Mouse (Mus musculus): ENCODE data around the gene Cdh24. TPM values are rescaled to one million over a fixed set of nuclear protein-coding genes. Genes with fewer than 3 reads are reported as not detected.

Cdh24 gene
- 0.83 TPM for polyA plus RNA-seq (2015; fragmentation: Illumina TruSeq; extraction: RNeasy Lipid Tissue Mini Kit (QIAGEN cat#74804); ENCODE audit: insufficient read depth, low read depth, low replicate concordance)

DNA sequence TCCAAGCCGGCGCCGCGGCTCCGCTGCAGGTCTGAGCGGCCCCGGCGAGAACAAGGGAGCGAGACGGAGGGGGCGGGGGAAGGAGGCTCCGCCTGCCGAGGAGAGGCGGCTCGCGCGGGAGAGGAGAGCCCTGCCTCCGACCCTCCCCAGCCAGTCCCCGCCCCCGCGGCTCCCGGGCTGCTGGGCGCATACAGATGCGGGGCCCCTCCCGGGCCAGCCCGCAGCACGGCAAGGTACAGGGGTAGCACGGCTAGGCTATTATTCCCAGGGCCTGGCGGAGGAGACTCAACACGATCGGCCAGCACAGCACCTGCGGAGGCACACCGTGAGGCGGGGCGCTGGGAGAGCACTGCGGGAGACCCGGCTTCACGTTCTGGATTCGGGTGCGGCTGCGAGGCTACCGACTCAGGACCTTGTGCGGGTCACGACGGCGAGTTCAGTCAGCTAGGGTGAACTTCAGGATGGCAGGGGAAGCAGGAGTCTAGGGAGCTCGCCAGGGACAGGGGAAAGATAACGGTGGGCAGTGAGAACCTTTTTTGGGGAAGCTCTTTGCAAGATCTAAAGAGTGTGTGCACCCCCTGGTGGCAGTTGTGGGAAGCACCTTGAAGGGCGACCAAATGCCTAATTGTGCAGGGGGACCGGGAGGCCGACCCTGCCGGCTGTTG, at the start of gene Cdh24:
Cdh24 (minus strand) TSS at position 60 of the 665 bp plus-strand sequence.

DNA sequence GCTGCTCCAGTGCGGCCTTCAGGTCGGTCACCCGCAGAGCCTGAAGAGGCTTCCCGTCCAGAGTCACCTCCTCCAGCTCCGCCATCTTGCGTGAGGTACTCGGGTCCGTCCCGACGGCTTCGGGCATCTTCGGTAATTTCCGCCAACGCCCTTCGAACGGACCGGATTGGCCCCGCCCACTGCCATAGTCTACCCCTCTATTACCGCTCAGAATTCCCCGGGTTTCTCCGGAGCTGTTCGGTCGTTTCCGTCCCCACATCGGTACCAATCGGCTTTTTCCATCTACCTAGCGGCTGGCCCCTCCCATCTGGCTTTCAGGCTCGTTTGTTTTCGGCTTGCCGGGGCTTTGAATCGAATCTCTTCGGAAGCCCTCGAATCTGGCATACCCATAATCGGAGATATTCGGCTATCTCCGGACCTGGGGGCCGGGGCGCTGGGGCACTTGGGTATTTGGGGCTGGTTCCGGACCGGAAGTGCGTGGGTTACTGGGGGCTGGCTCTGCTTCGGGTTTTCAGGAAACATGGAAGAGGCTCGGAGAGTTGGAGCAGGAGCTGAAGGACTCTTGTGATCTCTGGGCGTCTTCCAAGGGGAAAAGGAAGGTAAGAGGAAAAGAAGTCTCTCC, 45.5 kb upstream of the Cdh24 start, which contains the start of gene Acin1:
Acin1 (minus strand) TSS at position 410 of the 622 bp plus-strand sequence.

DNA sequence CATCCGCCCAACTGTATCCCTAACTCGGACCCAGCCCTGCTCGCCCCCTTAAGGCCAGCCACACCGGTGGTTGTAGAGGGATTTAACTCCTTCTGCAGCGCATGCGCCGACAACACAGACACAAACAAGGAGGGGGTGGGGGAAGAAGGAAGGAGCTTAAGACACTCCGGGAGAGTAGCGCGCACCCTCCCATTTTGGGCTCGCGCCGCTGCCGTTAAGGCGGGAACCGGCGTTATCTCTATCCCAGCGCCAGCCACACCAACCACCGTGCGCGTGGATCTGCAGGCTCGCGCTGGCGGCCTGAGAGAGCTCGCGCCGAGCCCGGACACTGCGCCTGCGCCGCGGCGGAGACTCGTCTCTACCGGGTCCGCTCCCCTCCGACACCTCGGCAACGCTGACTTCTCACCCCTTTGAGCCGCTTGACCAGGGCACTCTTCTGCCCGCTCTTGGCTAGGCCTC, 44.9 kb upstream of the Cdh24 start, which contains the start of gene 1700123O20Rik:
1700123O20Rik (plus strand) TSS at position 154 of the 459 bp plus-strand sequence.

DNA sequence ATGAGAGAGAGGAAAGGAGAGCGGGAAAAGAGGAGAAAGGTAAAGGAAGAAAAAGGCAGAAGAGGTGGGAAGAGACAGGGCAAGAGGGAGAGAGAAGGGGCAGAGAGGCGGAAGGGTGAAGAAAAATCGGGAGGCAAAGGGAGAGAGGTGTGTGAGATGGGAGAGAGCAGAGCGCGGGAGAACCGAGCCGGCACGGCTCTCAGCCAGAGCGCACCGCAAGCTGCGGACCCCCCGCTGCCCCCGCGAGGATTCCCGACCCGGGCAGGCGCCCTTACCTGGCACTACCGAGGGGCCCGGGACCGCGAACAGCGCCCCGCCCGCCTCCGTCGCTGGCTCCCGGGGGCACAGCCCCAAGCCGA, 239 bp downstream of the Cdh24 start, which contains the start of gene Gm17606:
Gm17606 (plus strand) TSS at position 7 of the 359 bp plus-strand sequence.

DNA sequence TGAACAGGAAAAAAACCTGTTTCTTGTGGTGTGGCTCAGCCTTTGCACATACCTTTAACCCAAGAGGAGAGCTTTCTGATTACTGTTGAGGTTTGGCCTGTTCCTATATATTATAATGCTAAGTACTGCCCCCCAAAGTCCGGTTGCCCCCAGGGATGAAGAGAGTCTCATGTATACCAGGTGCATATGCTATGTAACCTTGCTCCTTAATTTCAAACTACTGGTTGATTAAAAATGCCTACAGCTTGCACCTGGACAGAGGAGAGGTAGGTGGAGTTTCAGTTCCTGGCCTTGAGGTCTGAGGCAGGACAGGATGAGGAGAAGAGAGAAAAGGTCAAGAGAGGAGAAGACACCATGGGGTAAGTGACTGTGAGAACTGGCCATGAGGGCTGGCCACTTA, 20.0 kb downstream of the Cdh24 start, which contains the start of gene Psmb11:
Psmb11 (plus strand) TSS at position 301 of the 400 bp plus-strand sequence.

DNA sequence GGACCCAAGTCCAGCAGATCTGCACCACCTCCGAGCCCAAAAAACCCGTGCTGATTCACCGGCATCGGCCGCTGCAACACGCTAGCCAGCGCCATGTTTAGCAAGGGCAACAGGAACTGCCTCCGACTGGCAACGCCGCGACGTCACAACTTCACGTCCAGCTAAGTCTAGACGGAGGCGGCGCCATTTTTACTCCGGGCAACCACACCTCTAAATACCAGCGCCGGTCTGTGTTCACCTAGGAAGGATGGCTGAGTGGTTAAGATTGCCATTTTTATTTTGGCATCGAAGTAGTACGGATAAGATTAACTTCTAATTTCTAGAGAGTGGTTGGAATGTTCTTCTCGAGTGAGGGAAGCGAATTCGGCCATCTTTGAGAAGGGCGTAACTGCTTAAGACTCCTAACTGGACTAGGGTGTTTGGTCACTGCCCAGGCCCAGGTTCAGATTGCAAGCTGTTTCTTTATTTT, 23.2 kb downstream of the Cdh24 start, which contains the start of gene Psmb5:
Psmb5 (minus strand) TSS at position 126 of the 469 bp plus-strand sequence.

DNA sequence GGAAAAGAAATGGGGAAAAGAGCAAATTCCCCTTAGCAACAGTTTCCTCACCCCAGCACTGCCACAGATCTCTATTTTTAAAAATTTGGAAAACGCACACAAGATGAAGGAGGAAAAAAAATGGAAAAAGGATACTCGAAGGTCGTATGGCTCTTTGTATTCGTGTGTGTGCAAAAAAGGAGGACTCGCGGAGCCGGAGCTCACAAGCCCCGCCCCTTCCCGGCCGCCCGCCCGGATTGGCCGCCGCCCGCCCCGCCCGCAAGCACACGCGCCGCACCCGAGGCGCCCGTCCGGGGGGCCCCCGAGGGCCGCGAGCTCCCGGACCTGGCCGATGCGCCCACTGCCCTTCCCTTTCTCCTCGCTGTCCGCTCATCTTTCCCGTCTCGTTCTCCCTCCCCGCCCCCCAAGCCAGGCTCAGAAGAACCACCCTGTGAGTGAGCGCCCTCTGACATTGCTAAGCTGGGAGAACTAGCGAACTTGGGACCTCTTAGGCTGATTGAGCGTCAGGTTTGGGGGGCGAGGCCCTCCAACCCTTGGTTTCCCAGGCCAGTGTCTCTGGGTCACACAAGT, 35.3 kb downstream of the Cdh24 start, which contains the start of gene 4931414P19Rik:
4931414P19Rik (minus strand) TSS at position 242 of the 570 bp plus-strand sequence.

Other genes starting within 250 kb of the Cdh24 start
- gene Slc7a7, start 223.6 kb downstream of the Cdh24 start, polyA plus RNA-seq (2015; fragmentation: Illumina TruSeq; extraction: RNeasy Lipid Tissue Mini Kit (QIAGEN cat#74804); ENCODE audit: insufficient read depth, low read depth, low replicate concordance) = 1.5 TPM
- 57.1 TPM for gene Mrpl52, start 214.5 kb downstream of the Cdh24 start, polyA plus RNA-seq (2015; fragmentation: Illumina TruSeq; extraction: RNeasy Lipid Tissue Mini Kit (QIAGEN cat#74804); ENCODE audit: insufficient read depth, low read depth, low replicate concordance)
- 16.8 TPM for gene Mmp14, start 209.8 kb downstream of the Cdh24 start, polyA plus RNA-seq (2015; fragmentation: Illumina TruSeq; extraction: RNeasy Lipid Tissue Mini Kit (QIAGEN cat#74804); ENCODE audit: insufficient read depth, low read depth, low replicate concordance)
- 15.9 TPM for gene Lrp10, start 177.2 kb downstream of the Cdh24 start, polyA plus RNA-seq (2015; fragmentation: Illumina TruSeq; extraction: RNeasy Lipid Tissue Mini Kit (QIAGEN cat#74804); ENCODE audit: insufficient read depth, low read depth, low replicate concordance)
- not detected for gene Rem2, start 165.3 kb downstream of the Cdh24 start, polyA plus RNA-seq (2015; fragmentation: Illumina TruSeq; extraction: RNeasy Lipid Tissue Mini Kit (QIAGEN cat#74804); ENCODE audit: insufficient read depth, low read depth, low replicate concordance)
- 3.7 TPM for gene Prmt5, start 123.8 kb downstream of the Cdh24 start, polyA plus RNA-seq (2015; fragmentation: Illumina TruSeq; extraction: RNeasy Lipid Tissue Mini Kit (QIAGEN cat#74804); ENCODE audit: insufficient read depth, low read depth, low replicate concordance)
- gene Haus4, start 86.7 kb downstream of the Cdh24 start, polyA plus RNA-seq (2015; fragmentation: Illumina TruSeq; extraction: RNeasy Lipid Tissue Mini Kit (QIAGEN cat#74804); ENCODE audit: insufficient read depth, low read depth, low replicate concordance) = 3.0 TPM
- gene Ajuba, start 63.8 kb downstream of the Cdh24 start, polyA plus RNA-seq (2015; fragmentation: Illumina TruSeq; extraction: RNeasy Lipid Tissue Mini Kit (QIAGEN cat#74804); ENCODE audit: insufficient read depth, low read depth, low replicate concordance) = 6.6 TPM
- gene 4931414P19Rik, start 35.4 kb downstream of the Cdh24 start, polyA plus RNA-seq (2015; fragmentation: Illumina TruSeq; extraction: RNeasy Lipid Tissue Mini Kit (QIAGEN cat#74804); ENCODE audit: insufficient read depth, low read depth, low replicate concordance) = 2.7 TPM
- gene Psmb5, start 23.3 kb downstream of the Cdh24 start, polyA plus RNA-seq (2015; fragmentation: Illumina TruSeq; extraction: RNeasy Lipid Tissue Mini Kit (QIAGEN cat#74804); ENCODE audit: insufficient read depth, low read depth, low replicate concordance) = 27.3 TPM
- gene Psmb11, start 19.9 kb downstream of the Cdh24 start, polyA plus RNA-seq (2015; fragmentation: Illumina TruSeq; extraction: RNeasy Lipid Tissue Mini Kit (QIAGEN cat#74804); ENCODE audit: insufficient read depth, low read depth, low replicate concordance) = not detected
- gene Gm17606, start 412 bp downstream of the Cdh24 start, polyA plus RNA-seq (2015; fragmentation: Illumina TruSeq; extraction: RNeasy Lipid Tissue Mini Kit (QIAGEN cat#74804); ENCODE audit: insufficient read depth, low read depth, low replicate concordance) = not detected
- gene 1700123O20Rik, start 44.9 kb upstream of the Cdh24 start, polyA plus RNA-seq (2015; fragmentation: Illumina TruSeq; extraction: RNeasy Lipid Tissue Mini Kit (QIAGEN cat#74804); ENCODE audit: insufficient read depth, low read depth, low replicate concordance) = 8.7 TPM
- gene Acin1, start 45.6 kb upstream of the Cdh24 start, polyA plus RNA-seq (2015; fragmentation: Illumina TruSeq; extraction: RNeasy Lipid Tissue Mini Kit (QIAGEN cat#74804); ENCODE audit: insufficient read depth, low read depth, low replicate concordance) = 44.3 TPM
- gene Gm29776, start 57.5 kb upstream of the Cdh24 start, polyA plus RNA-seq (2015; fragmentation: Illumina TruSeq; extraction: RNeasy Lipid Tissue Mini Kit (QIAGEN cat#74804); ENCODE audit: insufficient read depth, low read depth, low replicate concordance) = not detected
- not detected for gene Cebpe, start 70.8 kb upstream of the Cdh24 start, polyA plus RNA-seq (2015; fragmentation: Illumina TruSeq; extraction: RNeasy Lipid Tissue Mini Kit (QIAGEN cat#74804); ENCODE audit: insufficient read depth, low read depth, low replicate concordance)
- gene Slc7a8, start 140.6 kb upstream of the Cdh24 start, polyA plus RNA-seq (2015; fragmentation: Illumina TruSeq; extraction: RNeasy Lipid Tissue Mini Kit (QIAGEN cat#74804); ENCODE audit: insufficient read depth, low read depth, low replicate concordance) = 30.4 TPM
- not detected for gene Rnf212b, start 172.8 kb upstream of the Cdh24 start, polyA plus RNA-seq (2015; fragmentation: Illumina TruSeq; extraction: RNeasy Lipid Tissue Mini Kit (QIAGEN cat#74804); ENCODE audit: insufficient read depth, low read depth, low replicate concordance)
- 2.0 TPM for gene Homez, start 229.6 kb upstream of the Cdh24 start, polyA plus RNA-seq (2015; fragmentation: Illumina TruSeq; extraction: RNeasy Lipid Tissue Mini Kit (QIAGEN cat#74804); ENCODE audit: insufficient read depth, low read depth, low replicate concordance)
- gene Ppp1r3e, start 236.2 kb upstream of the Cdh24 start, polyA plus RNA-seq (2015; fragmentation: Illumina TruSeq; extraction: RNeasy Lipid Tissue Mini Kit (QIAGEN cat#74804); ENCODE audit: insufficient read depth, low read depth, low replicate concordance) = 5.1 TPM
- 10.9 TPM for gene Bcl2l2, start 242.0 kb upstream of the Cdh24 start, polyA plus RNA-seq (2015; fragmentation: Illumina TruSeq; extraction: RNeasy Lipid Tissue Mini Kit (QIAGEN cat#74804); ENCODE audit: insufficient read depth, low read depth, low replicate concordance)
- gene Gm20521, start 242.1 kb upstream of the Cdh24 start, polyA plus RNA-seq (2015; fragmentation: Illumina TruSeq; extraction: RNeasy Lipid Tissue Mini Kit (QIAGEN cat#74804); ENCODE audit: insufficient read depth, low read depth, low replicate concordance) = not detected

All from pancreas, adult 10 weeks (tissue).